Mouse (Mus musculus) bone marrow macrophage, adult 2 months (primary cell): ENCODE data around the gene Rsad2. TPM values are rescaled to one million over a fixed set of nuclear protein-coding genes. Genes with fewer than 3 reads are reported as not detected.

Experiments used
- H3K27ac ChIP-seq: 2 replicates; pipeline ENCODE4 v1.5.1; 2012; ENCODE audit warnings: low read depth, low read length; ENCODE audit not compliant: insufficient read depth
- H3K4me1 ChIP-seq: 2 replicates; pipeline ENCODE4 v1.6.1; 2012; ENCODE audit warnings: low read length; ENCODE audit not compliant: control insufficient read depth, insufficient read depth
- H3K4me3 ChIP-seq: 2 replicates; pipeline ENCODE4 v1.5.1; 2012; ENCODE audit warnings: mild to moderate bottlenecking, low read length, moderate library complexity; ENCODE audit not compliant: insufficient read depth
- CTCF ChIP-seq: IDR thresholded peaks from 2 replicates; pipeline ENCODE4 v1.5.1; 2012; ENCODE audit warnings: low read depth, mild to moderate bottlenecking, low read length, moderate library complexity
- POLR2A ChIP-seq: IDR thresholded peaks from 2 replicates; pipeline ENCODE4 v1.6.1; 2012; ENCODE audit warnings: mild to moderate bottlenecking, low read depth, low read length, borderline replicate concordance
- polyA plus RNA-seq: library from polyadenylated mRNA; stranded (reverse); fragments of >200 nt; gene quantifications from 2 replicates; pipeline ENCODE4 v1.2.4, GENCODE M21; 2012; ENCODE audit not compliant: missing spikeins, insufficient read depth, insufficient read length

Gene Rsad2
- polyA plus RNA-seq, 1 experiment, result 32.3 TPM

- Histone ChIP-seq H3K4me3 (peak within 1 kb of the TSS; percentile 75), H3K4me1 (no peaks in the 10 kb centered on the region), H3K27ac (no peak within 1 kb of the TSS)
- no peak for TF ChIP-seq POLR2A
- TF ChIP-seq CTCF, result peak; percentile 44; the same call in 1 of the 2 replicates
Measured at GRCm38 (mm10) chr12:26415104-26415771, 41.0 kb downstream of the Rsad2 start, which contains the start of gene Rnf144a. Gene Rnf144a (minus strand): TSS chr12:26415254.

GRCm38 (mm10) chr12:26414451-26415103 is 41.7 kb downstream of the Rsad2 start:
- H3K27ac ChIP-seq, result no peak overlapping the region
- peak overlapping the region; percentile 75 for H3K4me3 ChIP-seq
- no peaks in the 10 kb centered on the region for H3K4me1 ChIP-seq
- TF ChIP-seq CTCF (no peak), POLR2A (no peak)

- TF ChIP-seq POLR2A, result no peak
- no peak for TF ChIP-seq CTCF
- Histone ChIP-seq H3K4me3 (no peak overlapping the region), H3K27ac (no peak overlapping the region), H3K4me1 (no peaks in the 10 kb centered on the region)
Measured at GRCm38 (mm10) chr12:26413961-26414411, 42.3 kb downstream of the Rsad2 start.

GRCm38 (mm10) chr12:26412802-26413201 is 43.5 kb downstream of the Rsad2 start:
- H3K4me1 ChIP-seq, result no peaks in the 10 kb centered on the region
- TF ChIP-seq POLR2A (no peak), CTCF (no peak)
- no peak overlapping the region for H3K27ac ChIP-seq
- no peak overlapping the region for H3K4me3 ChIP-seq

- Histone ChIP-seq H3K4me3 (no peak overlapping the region), H3K27ac (no peak overlapping the region), H3K4me1 (no peaks in the 10 kb centered on the region)
- TF ChIP-seq POLR2A (no peak), CTCF (no peak)
Measured at GRCm38 (mm10) chr12:26411841-26412450, 44.3 kb downstream of the Rsad2 start.

- no peak for TF ChIP-seq POLR2A
- no peak for TF ChIP-seq CTCF
- Histone ChIP-seq H3K4me1 (no peaks in the 10 kb centered on the region), H3K27ac (no peak overlapping the region)
Measured at GRCm38 (mm10) chr12:26410443-26410842, 45.8 kb downstream of the Rsad2 start.

GRCm38 (mm10) chr12:26408707-26409106 is 47.5 kb downstream of the Rsad2 start:
- no peak overlapping the region for H3K27ac ChIP-seq
- H3K4me3 ChIP-seq, result no peak overlapping the region
- TF ChIP-seq POLR2A, result no peak
- H3K4me1 ChIP-seq, result no peaks in the 10 kb centered on the region

More at GRCm38 (mm10) chr12:26410443-26410842, 45.8 kb downstream of the Rsad2 start:
- H3K4me3 ChIP-seq, result no peak overlapping the region

- TF ChIP-seq POLR2A (no peak), CTCF (no peak)
- no peaks in the 10 kb centered on the region for H3K4me1 ChIP-seq
- no peak overlapping the region for H3K27ac ChIP-seq
- no peak overlapping the region for H3K4me3 ChIP-seq
Measured at GRCm38 (mm10) chr12:26404781-26405702, 51.2 kb downstream of the Rsad2 start.

- TF ChIP-seq POLR2A (no peak), CTCF (no peak)
- Histone ChIP-seq H3K4me1 (peaks cover 2% of the 10 kb centered on the region), H3K4me3 (no peak overlapping the region), H3K27ac (no peak overlapping the region)
Measured at GRCm38 (mm10) chr12:26403372-26404125, 52.7 kb downstream of the Rsad2 start.
